Mouse (Mus musculus) kidney, postnatal 0 days (tissue): ENCODE results near the gene Spc24. TPM values are rescaled to one million over a fixed set of nuclear protein-coding genes. Genes with fewer than 3 reads are reported as not detected.

Experiments used
- ATAC-seq: fragments of 200-750 bp; cut with Nextera tagmentation; replicated peaks from 2 replicates; pipeline ENCODE4 v1.8.0; 2017; ENCODE audit warnings: low read depth, moderate number of reproducible peaks, moderate TSS enrichment, moderate library complexity; ENCODE audit not compliant: low FRiP score
- DNase-seq: peaks from one replicate; pipeline ENCODE4 v3.0.0-alpha.2; 2016; ENCODE audit warnings: low spot score
- H3K27ac ChIP-seq: fragments of 300-500 bp; sonication (generic); 2 replicates; pipeline ENCODE4 v1.5.1; 2014; ENCODE audit warnings: mild to moderate bottlenecking
- H3K27me3 ChIP-seq: fragments of 300-500 bp; sonication (generic); 2 replicates; pipeline ENCODE4 v1.6.1; 2014; ENCODE audit warnings: low read length, mixed read lengths; ENCODE audit not compliant: insufficient read depth
- H3K36me3 ChIP-seq: fragments of 300-500 bp; sonication (generic); 2 replicates; pipeline ENCODE4 v1.6.1; 2014; ENCODE audit warnings: low read length, mixed read lengths; ENCODE audit not compliant: insufficient read depth
- H3K4me1 ChIP-seq: fragments of 300-500 bp; sonication (generic); replicated peaks from 2 replicates; pipeline ENCODE4 v1.6.1; 2014; ENCODE audit warnings: antibody characterized with exemption, low read length, mixed read lengths; ENCODE audit not compliant: insufficient read depth
- H3K4me2 ChIP-seq: fragments of 300-500 bp; sonication (generic); 2 replicates; pipeline ENCODE4 v1.6.1; 2014; ENCODE audit warnings: mild to moderate bottlenecking, low read length, moderate library complexity, mixed read lengths
- H3K4me3 ChIP-seq: fragments of 300-500 bp; sonication (generic); replicated peaks from 2 replicates; pipeline ENCODE4 v1.5.1; 2014; ENCODE audit warnings: low read depth, low read length
- H3K9ac ChIP-seq: fragments of 300-500 bp; sonication (generic); 2 replicates; pipeline ENCODE4 v1.6.1; 2014; ENCODE audit warnings: low read depth, low read length
- H3K9me3 ChIP-seq: fragments of 300-500 bp; sonication (generic); replicated peaks from 2 replicates; pipeline ENCODE4 v1.6.1; 2016; ENCODE audit warnings: low read length, inconsistent platforms, mixed read lengths
- CTCF ChIP-seq: IDR thresholded peaks from 2 replicates; pipeline ENCODE4 v1.5.1; 2016; ENCODE audit warnings: antibody characterized with exemption, low read depth, mild to moderate bottlenecking, moderate library complexity
- WGBS: fragments of 180-500 bp; shearing (Covaris S2); extraction: QIAGEN DNeasy Blood & Tissue Kit; methylation state at CpG from one replicate; pipeline ENCODE4 v1.1.7; 2014; 5-methylcytosine and 5-hydroxymethylcytosine counted together
- polyA plus RNA-seq: library from polyadenylated mRNA; unstranded; fragments of >200 nt; fragmentation: Nextera tagmentation; extraction: Ambion mirVana; gene quantifications from 2 replicates; pipeline ENCODE4 v1.2.1, GENCODE M21; 2015

The Spc24 gene
- polyA plus RNA-seq, 1 experiment from 2014 or later = 55.1 TPM

- Histone ChIP-seq H3K4me3 (no peak overlapping the region), H3K4me2 (no peak overlapping the region), H3K9ac (no peak overlapping the region), H3K27me3 (no peaks in the 10 kb centered on the region), H3K36me3 (peaks cover 48% of the 10 kb centered on the region), H3K27ac (no peak overlapping the region), H3K4me1 (0 out of 2 replicates have a peak, but pooled peaks cover 4% of the 10 kb centered on the region), H3K9me3 (no peaks in the 10 kb centered on the region)
- no peak for ATAC-seq
- no peak for DNase-seq
- TF ChIP-seq CTCF = no peak
- 92% methylated on average over 17 of the region's 17 CpGs for WGBS
Observed at GRCm38 (mm10) chr9:21733446-21733845, 26.7 kb downstream of the Spc24 start.

- Histone ChIP-seq H3K36me3 (peaks cover 36% of the 10 kb centered on the region), H3K4me2 (no peak overlapping the region), H3K27me3 (no peaks in the 10 kb centered on the region), H3K4me1 (0 out of 2 replicates have a peak, but pooled peaks cover 4% of the 10 kb centered on the region), H3K27ac (no peak overlapping the region), H3K9me3 (no peaks in the 10 kb centered on the region), H3K4me3 (no peak overlapping the region), H3K9ac (no peak overlapping the region)
- DNase-seq = no peak
- WGBS = 92% methylated on average over 9 of the region's 9 CpGs
- ATAC-seq = no peak
- no peak for TF ChIP-seq CTCF
Observed at GRCm38 (mm10) chr9:21732288-21732687, 27.8 kb downstream of the Spc24 start.

GRCm38 (mm10) chr9:21729264-21729663 lies 30.8 kb downstream of the Spc24 start:
- H3K4me1 ChIP-seq = peaks cover 22% of the 10 kb centered on the region
- WGBS = 78% methylated on average over 7 of the region's 7 CpGs
- H3K4me3 ChIP-seq = no peak overlapping the region
- no peak for TF ChIP-seq CTCF
- DNase-seq (no peak), ATAC-seq (peak; percentile 38; the same call in 1 of the 2 replicates)
- no peaks in the 10 kb centered on the region for H3K9me3 ChIP-seq
- no peak overlapping the region for H3K27ac ChIP-seq
- H3K4me2 ChIP-seq = no peak overlapping the region
- no peaks in the 10 kb centered on the region for H3K27me3 ChIP-seq
- no peak overlapping the region for H3K9ac ChIP-seq
- H3K36me3 ChIP-seq = peaks cover 21% of the 10 kb centered on the region

- Histone ChIP-seq H3K9ac (no peak overlapping the region), H3K4me2 (no peak overlapping the region), H3K27ac (no peak overlapping the region), H3K4me3 (no peak overlapping the region), H3K4me1 (peaks cover 22% of the 10 kb centered on the region), H3K27me3 (no peaks in the 10 kb centered on the region), H3K9me3 (no peaks in the 10 kb centered on the region), H3K36me3 (peaks cover 12% of the 10 kb centered on the region)
- 80% methylated on average over 10 of the region's 10 CpGs for WGBS
- TF ChIP-seq CTCF = no peak
- ATAC-seq (no peak), DNase-seq (no peak)
Observed at GRCm38 (mm10) chr9:21728261-21728832, 31.8 kb downstream of the Spc24 start.

- 70% methylated on average over 14 of the region's 14 CpGs for WGBS
- no peaks in the 10 kb centered on the region for H3K27me3 ChIP-seq
- no peak overlapping the region for H3K27ac ChIP-seq
- TF ChIP-seq CTCF = no peak
- H3K4me1 ChIP-seq = peaks cover 24% of the 10 kb centered on the region
- H3K9me3 ChIP-seq = no peaks in the 10 kb centered on the region
- H3K9ac ChIP-seq = no peak overlapping the region
- H3K4me3 ChIP-seq = no peak overlapping the region
- H3K4me2 ChIP-seq = no peak overlapping the region
- H3K36me3 ChIP-seq = no peaks in the 10 kb centered on the region
- DNase-seq = no peak
- ATAC-seq = no peak
Observed at GRCm38 (mm10) chr9:21726218-21726975, 33.7 kb downstream of the Spc24 start.

GRCm38 (mm10) chr9:21725224-21726121 lies 34.6 kb downstream of the Spc24 start:
- H3K27ac ChIP-seq = no peak overlapping the region

More at GRCm38 (mm10) chr9:21725224-21726121, 34.6 kb downstream of the Spc24 start:
- H3K4me1 ChIP-seq = peaks cover 24% of the 10 kb centered on the region
- no peak for TF ChIP-seq CTCF
- ATAC-seq (no peak), DNase-seq (no peak)
- H3K36me3 ChIP-seq = no peaks in the 10 kb centered on the region
- H3K9me3 ChIP-seq = no peaks in the 10 kb centered on the region
- H3K9ac ChIP-seq = no peak overlapping the region
- 72% methylated on average over 23 of the region's 23 CpGs for WGBS
- peak overlapping the region; percentile 70 for H3K4me2 ChIP-seq
- no peaks in the 10 kb centered on the region for H3K27me3 ChIP-seq
- H3K4me3 ChIP-seq = peak overlapping the region; percentile 52; the same call in 1 of the 2 replicates
